Mouse (Mus musculus) MEL-GATA-1-ER (cell line): ENCODE data around the gene Eif2s1.
A peak's percentile ranks its signal among the peaks of the same experiment; 100 is the strongest.

Experiments
- DNase-seq: peaks from one replicate; pipeline ENCODE4 v3.0.0-alpha.2; 2012; ENCODE audit warnings: low read depth; ENCODE audit errors: extremely low read depth

Gene Eif2s1

DNA sequence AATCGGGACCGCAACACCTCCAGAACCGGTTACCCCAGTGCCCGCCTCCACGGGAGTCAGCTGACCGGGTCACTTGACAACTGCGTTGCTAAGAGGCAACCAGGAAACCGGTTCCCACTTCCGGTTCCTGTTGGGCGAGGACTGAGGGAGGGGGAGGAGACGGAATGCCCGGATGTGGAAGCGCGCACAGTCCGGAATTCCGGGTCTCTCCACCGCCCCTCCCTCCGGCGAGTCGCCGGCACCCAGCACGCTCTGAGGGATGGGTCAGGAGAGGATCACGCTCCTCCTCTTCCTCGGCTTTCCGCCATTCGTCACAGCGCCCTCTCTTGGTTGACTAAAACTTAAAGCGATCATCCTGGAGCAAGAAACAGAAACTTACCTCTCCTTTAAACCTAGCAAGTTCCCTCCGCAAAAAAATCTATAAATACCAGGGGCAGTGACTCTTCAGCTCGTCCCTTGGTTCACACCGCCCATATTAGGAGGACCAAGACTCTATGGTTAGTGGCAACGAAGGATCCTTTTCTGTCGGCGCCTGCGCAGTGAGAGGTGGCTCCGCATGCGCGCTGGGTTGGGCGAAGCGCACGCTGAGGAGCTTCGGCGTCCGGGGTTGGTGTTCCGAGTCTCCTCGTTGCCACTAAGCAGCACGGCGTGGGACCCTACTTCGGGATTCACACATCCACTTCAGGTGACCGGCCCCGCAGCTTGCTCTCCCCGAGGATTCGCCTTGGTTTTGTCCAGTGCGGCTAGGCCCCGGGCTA is at the start of gene Eif2s1, which contains the start of gene Atp6v1d:
TSS of gene Eif2s1 (plus strand) at position 324 of the 758 bp plus-strand sequence.
TSS of gene Atp6v1d (minus strand) at position 143 of the 758 bp plus-strand sequence.
- DNase-seq: peak; percentile 97

DNA sequence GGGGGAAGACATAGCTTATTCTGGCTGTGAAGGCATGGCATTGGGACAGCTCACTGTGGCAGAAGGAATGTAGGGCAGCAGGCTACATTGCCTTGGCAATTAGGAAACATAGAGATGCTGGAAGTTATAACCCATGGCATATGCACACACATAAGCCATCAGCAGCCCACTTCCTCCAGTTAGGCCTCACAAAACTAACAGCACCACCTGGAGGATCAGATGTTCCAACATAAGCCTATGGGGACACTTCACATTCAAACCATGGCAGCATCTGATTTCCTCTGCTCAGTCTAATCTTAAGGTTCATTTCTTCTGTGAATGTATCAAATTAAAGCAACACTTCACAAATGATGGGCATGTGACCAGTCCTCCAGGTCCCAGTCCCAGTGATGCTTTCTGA is 47.2 kb upstream of the Eif2s1 start:
- no peak for DNase-seq

DNA sequence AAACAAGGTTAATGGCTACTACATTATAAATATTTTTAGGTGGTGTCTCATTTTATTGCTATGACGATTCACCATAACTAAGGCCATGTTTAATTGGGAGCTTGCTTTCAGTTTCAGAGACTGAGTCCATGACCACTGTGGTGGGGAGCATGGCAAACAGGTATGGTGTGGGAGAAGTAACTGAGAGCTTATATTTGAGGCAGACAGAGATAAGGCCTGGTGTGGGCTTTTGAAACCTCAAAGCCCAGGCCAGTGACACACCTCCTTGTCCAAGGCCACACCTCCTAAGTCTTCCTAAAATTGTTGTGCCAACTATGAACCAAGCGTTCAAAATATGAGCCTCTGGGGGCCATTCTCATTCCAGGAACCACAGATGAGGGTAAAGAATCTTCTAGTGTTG is 27.1 kb upstream of the Eif2s1 start:
- no peak for DNase-seq

DNA sequence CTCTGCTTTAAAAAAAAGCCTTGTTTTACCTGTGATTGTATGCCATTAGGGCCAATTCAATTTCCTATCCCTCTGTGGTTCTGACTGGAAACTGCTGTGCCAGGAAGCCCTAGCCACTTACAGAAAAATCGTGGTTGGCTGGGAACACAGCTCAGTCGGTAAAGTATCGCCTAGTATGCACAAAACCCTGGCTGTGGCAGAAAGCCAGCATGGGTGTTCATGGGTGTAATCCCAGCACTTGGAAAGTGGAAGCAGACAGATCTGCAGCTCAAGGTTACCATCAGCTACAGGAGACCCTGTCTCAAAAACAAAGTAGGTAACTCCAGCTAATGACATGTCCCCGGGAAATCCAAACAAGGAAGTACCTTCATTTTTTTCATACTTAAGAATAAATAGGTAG is 21.7 kb upstream of the Eif2s1 start:
- no peak for DNase-seq

DNA sequence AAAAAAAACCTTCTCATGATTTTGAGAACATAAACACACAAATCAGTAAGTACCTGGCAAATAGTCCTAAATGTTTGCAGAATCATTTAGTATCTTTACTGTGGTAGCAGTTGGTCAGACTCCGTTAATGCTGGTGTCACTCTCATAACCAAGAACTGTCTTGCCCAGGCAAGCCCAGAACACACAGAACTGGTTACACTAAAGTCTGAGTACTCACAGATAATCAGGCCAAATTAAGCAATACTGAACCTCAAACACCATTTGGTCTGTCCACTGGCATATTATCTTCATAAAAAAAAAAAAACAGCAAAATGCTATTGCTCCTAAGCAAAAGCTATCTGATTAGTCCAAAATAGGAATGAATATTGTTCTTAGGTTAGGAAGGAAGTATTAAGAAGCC is 19.2 kb upstream of the Eif2s1 start:
- DNase-seq: no peak

DNA sequence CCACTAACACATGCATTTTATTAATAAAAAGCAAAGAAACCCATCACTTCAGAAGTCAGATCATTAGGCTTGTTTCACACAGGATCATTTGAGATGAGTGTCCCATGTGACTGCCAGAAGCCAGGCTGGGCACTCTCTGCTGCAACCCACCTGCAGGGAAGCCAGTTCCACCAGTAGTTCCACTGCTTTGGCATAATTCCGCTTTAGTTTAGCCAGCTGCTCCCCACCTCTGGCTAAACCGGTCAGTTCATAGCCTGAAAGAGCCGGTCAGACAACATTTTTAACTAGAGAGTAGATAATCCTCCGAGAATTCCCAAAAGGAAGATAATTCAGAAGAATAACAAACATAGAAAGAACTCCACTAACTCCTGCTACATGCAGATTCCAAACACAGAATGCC is 13.4 kb upstream of the Eif2s1 start:
- no peak for DNase-seq

DNA sequence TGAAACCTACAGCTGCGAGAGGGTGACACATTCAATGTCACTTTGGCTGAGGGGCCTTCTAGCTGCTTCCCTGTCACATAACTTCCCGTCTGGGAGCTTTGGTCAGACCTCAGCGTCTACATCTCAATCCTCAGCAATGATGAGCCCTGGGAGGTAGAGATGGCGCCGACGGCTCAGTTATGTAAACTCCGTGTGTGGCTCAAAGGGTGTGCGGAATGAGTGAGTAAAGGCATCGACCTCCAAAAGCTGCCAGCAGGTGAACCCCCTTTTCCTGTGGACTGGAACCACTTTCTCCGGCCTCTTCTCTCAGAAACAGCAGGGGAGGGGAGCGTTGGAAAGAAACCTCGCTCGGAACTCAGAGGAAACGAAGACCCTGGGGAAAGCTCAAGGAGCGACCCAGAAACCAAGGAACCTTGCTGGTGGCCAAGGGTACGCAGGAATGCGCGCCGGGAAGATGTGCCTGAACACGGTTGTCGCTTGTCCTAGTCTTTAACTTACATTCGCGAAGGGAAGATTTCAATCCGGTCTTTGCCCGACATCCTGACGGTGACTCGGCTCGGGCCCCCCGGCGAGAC is 611 bp upstream of the Eif2s1 start:
- peak; percentile 36 for DNase-seq

DNA sequence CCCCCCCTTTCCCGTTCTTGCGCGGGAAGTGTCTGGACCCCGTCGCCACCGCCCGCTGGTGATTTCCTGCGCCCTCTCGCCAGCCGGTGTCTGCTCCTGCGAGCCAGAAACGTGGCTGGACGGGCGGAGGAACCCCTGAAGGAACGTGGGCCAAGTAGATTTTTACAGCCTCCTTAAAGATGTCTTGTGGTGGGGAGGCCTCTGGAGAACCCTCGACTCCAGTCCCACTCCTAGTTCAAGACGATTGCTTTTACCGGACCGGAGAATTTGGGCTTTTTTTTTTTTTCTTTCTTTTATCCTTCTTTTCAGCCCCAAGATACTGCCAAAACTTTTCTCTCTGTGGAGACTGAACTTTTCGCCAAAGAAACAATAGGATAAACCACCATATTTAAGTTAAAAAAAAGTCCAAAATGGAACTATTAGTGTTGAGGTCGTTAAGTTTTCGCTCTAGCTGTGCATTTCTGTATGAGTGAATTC is 673 bp downstream of the Eif2s1 start:
- DNase-seq: no peak

DNA sequence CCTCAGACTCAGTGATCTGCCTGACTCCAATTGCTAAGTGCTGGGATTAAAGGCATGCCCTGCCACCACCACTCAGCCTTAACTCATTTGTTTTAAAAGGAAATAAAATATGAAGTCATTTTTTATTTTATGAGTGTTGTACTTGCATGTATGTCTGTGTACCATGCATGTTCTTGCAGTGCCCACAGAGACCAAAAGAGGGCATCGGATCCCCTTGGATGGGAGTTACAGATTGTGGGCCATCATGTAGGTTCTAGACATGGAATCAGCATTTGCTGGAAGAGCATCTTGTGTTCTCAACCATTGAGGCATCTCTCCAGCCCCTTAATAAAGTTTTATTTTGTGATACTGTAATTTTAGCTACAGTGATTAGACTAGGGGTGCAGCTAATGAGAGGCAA is 3.8 kb downstream of the Eif2s1 start:
- DNase-seq: no peak

DNA sequence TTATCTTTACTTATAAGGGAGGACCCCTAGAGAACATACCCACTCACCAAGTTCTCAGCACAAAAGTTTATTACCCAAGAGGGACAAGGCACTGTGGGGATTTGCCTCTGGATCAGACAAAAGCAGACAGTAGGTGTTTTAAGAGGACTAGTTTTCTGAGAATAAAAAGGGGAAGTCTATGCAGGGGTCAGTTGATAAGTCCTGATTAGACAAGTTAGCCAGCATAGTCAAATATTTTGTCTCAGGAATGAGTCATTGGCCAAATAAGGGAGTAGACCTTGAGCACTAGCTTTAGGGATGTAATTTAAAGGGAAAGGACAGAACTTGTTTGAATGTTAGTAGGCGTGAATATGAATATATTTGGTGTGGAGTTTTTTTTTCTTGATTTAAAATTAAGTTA is 6.5 kb downstream of the Eif2s1 start:
- DNase-seq: peak; percentile 88

DNA sequence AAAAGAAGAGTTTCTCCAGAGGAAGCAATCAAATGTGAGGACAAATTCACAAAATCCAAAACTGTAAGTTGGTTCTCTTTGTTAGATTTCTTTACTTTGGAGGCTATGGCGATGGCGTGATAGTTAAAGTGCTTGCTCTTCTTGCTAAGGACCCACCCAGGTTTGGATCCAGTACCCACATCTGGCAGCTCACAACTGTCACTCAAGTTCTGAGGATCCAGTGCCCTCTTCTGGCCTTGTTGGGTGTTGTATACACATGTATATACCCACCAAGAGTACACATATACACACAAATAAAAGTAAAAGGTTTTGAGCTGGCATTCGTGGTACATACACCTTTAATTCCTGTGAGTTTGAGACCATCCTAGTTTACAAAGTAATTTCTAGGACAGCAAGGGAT is 13.0 kb downstream of the Eif2s1 start:
- no peak for DNase-seq

DNA sequence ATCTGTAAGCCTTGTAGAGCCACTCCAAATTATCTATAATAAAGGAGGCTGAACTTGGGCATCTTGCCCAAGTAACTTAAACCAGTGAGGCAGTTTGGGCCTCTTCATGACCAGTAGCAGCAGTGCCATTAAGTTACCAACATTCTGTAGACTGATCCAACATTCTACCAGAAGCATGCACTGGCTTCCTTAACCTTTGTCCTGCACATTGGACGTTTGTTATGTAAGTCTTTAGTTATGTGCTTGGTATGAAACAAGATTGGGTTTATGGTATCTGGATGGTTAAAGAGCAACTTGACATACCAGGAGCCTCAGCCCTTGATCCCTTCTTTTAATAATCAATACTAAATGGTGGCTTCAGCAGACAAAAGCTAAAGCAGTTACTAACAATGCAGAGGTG is 28.4 kb downstream of the Eif2s1 start:
- no peak for DNase-seq

DNA sequence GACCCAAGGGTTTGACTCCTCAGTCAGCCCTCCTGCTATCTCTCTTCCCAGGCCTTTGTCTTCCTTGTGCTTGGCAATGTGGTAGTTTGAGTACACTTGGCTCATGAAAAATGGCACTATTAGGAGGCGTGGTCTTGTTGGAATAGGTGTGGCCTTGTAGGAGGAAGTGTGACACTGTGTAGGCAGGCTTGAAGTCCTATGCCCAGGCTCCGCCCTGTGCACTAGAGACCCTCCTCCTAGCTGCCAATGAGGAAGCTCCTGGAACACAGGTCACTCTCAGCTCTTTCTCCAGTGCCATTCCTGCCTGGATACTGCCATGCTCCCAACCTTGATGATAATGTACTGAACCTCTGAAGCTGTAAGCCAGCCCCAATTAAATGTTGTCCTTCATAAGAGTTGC is 29.5 kb downstream of the Eif2s1 start:
- DNase-seq: no peak

DNA sequence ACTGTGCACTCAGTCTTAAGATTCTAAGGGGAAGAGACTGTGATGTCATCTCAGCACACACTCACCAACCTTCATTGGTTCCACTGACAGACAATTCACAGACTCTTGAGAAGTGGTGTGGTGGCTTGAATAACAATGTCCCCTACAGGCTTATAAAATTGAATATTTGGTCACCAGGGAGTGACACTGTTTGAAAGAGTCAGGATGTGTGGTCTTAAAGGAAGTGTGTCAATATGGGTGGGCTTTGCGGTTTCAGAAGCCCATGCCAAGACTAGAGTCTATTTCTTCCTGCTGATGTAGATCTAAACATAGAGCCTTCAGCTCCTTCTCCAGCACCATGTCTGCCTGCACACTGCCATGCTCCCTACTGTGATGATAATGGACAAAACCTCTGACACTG is 36.2 kb downstream of the Eif2s1 start:
- DNase-seq: no peak

DNA sequence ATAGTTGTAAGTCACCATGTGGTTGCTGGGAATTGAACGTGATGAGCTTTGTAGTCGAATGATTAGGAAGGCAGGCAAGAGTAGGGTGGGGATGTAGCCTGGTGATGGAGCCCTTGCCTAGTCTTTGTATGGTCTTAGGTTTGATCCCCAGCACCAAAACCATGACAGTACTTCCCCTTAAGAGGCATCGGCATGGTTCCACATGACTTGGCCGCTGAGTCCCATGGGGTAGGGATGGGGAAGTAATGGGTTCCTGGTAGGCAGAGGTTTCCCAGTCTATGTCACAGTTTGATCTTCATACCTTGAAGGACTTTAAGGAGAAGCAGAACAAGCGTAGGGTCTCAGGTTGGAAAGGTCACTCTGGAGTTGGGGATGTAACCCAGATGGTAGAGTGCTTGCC is 39.8 kb downstream of the Eif2s1 start:
- DNase-seq: no peak

DNA sequence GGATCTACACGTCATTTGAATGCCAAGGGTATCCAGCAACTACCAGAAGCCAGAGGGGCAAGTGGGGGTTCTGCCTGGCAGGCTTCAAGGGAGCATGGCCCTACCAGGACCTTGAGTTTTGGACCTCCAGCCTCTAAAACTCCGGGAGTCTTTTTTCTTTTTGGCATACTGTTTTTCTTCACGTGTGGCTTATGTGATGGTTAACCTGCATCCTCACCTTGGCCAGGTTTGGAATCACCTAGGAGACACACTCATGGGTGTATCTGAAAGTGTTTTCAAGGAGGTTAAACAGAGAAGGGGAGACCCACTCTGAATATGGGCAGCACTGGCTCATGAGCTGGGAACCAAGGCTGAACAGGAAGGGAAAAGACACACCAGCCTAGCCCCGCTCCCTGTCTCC is 41.7 kb downstream of the Eif2s1 start:
- DNase-seq: no peak

DNA sequence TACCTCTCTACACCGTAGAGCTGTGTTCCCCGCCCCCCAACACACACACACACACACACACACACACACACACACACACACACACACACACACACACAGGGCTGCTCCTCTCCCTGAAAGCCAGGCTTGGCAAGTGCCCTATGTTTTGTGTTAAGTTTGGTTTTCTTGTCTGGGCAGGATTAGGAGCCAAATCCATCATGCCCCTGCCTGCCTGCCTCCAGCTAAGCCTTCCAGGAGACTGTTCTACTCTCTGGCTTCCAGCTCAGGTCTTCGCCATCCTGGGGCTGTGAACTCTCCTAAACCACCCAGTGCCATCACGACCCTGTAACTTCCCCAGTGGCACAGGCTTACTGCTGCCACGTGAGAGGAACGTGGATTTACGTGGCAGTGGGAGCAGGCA is 42.9 kb downstream of the Eif2s1 start:
- no peak for DNase-seq

DNA sequence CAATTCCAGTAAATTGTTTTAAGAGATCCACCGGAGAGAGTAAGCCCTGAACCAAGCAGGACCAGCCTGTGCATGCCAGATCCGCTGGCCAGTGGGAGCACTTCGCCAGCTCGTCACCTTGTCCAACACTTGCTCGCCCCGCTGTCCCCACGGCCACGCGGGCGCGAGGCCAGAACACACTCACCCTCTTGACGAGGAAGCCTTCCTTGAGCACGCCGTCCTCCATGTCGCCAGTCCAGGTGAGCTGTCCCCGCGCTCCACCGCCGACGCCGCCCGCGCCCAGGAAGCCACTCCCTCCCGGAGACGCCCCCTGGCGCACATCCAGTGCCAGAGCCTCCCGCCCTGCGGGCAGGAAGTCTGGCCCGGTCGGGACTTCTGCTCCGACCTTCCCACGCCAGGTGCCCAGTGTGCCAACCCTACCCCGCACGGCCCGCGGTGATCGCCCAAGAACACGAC is 45.1 kb downstream of the Eif2s1 start, which contains the start of gene Plek2:
TSS of gene Plek2 (minus strand) at position 258 of the 456 bp plus-strand sequence.
- no peak for DNase-seq

DNA sequence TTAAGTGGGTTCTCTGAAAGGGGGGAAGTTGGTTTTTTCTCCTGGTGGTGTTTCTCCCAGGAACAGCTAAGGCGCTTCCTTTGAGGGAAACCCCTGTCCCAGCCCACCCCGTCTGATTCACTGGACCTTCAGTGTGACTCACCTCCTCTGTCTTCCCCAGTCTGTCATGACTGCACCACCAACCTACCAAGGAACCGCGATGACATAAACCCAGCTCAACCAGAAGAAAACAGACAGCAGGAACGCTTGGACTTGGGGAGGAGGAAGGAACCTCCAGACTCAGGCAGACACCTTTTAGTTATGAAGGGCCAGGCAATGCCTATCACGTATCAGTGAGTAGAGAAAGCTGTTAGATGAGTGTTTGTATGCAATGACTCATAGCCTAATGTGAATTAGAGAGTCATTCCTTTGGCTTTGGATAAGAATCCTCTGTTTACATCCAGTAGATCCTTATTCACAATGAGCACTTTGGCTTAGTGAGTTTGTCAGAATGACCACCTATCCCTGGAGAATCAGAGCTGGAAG is 46.5 kb downstream of the Eif2s1 start:
- no peak for DNase-seq

DNA sequence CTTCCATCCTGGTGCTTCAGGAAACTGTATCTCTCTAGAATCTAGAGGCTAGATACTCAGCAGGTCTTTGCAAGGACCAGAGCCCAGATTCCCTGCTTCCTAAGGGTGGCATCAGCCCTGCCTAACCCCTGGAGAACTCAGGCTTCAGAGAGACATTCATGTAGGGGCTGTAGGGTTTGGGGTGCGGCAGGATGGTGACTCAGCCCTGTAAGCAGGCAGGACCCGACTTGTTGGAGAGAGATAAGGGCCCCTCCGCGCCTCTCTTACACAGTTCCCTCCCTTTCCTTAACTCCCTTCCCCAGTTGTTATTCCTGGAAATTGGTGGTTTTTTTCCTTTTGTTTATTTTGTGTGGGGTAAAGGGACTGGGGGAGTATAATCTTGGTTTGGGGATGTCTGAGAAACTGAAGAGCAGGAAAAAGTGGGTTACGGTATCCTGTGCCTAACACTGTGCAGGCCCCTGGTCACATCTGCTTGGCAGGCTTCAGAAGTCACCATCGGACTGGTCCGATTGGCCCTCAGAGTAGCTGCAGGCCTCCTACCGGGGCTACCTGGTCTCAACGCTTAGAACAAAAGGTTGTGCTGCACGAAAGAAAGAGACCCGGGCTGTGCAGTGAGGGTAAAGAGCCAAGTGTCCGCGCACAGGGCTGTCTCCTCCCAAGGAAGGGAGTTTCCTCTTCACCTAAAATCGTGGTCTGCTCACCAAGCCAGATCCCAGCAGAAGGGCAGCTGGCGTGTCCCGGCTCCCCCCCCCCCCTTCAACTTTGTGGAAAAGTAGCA is 49.3 kb downstream of the Eif2s1 start:
- DNase-seq: peak; percentile 86

DNA sequence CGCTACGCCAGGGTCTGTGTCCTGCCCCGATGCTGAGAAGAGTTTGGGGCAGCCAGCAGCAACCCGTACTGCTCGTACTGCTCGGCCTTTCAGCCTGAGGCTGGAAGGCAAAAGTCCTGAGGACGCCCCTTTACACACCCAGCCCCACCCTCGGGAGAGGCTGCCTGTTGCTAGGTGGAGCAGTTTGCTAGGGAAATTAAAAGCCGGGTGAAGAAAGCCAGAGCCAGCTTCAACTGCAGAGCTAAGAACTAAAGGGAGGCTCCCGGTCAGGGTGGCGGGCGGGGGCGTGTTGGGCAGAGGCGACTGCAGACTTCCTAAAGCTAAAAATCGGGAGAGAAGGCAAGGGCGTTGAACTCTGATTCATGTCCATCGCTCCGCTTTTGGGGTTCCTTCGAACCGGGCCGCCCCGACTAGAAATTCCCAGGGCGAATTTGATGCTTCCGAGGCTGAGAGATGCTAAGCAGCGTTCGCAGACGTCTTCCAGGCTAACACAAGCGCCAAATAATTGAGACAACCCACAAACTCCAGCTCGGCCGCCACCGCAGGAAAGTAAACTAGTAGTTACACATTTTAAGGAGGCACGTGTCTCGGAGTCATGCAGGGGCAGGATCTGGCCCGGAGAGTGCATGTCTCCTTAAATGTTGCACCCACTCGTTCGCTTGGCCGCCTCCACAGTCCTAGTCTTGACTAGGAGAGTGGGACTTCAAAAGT is 50.2 kb downstream of the Eif2s1 start:
- DNase-seq: peak; percentile 72
